Mouse (Mus musculus) A20 (cell line): ENCODE results near the gene Ppp2r5c.

Source experiments
- DNase-seq: peaks from one replicate; pipeline ENCODE4 v3.0.0-alpha.2; 2011; ENCODE audit warnings: low read depth, low spot score

The Ppp2r5c gene

DNA sequence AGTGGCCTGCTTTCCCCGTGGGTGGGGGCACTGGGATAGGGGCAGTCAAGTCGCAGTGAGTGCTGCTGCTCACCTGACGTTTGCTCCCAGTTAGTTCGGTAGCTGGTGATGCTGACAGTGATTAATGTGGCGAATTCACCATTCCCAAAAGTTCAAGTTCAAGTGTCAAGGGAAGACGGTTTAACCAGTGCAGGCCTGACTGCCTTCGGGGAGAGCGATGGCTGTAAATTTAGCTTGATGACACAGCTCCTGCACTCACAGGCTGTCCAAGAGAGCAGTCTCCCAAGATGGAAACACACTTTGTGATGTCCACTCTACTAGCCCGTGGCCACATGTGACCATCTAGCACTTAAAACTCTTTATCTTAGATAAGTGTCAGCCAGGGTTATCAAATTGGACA is 41.1 kb downstream of the Ppp2r5c start:
- DNase-seq = no peak

DNA sequence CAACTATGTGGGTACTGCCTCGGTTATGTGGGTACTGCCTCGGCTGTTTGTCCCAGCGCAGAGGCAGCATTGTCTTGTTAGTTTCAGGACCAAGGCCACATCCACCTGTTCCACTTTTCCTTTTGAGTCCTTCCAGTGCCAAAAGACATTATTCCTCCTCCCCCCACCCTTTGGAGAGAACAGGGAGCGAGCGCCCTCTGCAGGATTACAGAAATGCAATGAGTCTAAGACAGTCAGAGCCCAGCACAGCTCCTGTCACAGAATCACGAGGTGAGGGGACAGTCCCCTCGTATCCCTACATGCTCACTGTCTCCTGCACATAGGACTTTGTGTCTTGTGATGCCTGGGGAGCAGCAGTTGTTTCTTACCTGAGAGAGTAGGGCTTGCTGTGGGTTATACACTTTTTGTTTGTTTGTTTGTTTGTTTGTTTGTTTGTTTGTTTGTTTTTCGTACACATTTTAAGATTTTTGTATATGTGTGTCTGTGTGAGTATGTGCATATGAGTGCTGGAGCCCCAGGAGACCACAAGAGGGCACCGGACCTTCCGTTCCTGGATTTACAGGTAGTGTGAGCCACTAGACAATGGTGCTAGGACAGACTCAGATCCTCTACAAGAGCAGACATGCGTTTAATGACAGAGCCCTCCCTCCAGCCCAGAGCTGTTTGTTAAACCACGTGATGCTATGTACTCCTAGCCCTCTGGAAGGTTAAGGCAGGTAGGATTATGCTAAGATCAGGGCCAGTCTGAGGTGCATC is 43.2 kb downstream of the Ppp2r5c start:
- no peak for DNase-seq

DNA sequence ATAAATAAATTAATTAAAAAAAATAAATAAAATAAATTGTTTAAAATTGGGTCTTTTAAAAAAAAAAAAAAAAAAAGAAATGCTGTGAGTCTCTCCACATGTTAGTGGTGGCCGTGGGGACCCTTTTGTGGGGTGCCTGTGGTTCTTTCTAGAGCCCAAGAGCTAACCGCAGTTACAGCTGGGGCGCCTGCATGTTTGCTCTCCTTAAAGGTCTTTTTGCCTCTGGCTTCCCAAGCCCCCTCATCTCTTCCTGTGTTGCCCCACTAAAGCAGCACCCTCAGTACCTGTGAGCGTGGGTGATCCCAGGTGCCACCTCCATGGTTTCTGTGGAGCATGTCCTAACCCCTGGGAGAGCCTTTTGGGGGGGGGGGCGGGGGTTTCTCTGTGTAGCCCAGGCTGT is 45.5 kb downstream of the Ppp2r5c start:
- no peak for DNase-seq

DNA sequence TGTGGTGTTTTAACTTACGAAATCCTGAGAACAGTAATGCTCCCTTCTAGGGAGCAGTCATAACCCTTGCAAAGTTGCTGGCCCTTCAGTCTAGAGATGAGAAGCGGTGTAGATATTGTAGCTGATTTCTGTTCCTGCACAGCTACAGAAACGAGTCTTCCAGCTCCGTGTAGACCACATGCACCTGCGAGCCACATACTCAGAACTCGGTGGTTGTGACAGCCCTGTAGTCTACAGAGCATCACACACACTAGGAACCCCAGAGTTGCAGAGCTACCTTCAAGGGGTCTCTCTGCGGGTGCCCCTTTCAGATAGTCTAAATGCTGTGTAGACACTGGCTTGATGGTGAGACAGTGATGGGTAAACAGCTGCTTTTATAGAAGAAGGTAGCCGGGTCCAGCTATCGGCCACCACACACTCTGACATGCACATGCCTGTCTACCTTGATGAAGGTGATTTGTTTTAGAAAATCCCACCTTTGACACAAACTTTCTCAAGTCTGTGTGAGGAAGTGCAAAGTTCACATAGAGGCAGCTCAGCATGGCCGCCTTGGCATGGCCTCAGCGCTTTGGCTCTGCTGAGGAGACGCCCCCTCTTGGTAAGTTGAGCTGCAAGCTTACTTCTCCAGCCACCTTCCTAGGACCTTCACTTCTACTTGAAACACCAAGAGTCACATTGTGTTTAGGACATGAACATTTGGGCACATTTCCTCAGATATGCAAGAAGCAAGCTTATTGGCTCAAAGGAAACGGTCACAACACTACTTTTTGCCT is 46.9 kb downstream of the Ppp2r5c start:
- no peak for DNase-seq

DNA sequence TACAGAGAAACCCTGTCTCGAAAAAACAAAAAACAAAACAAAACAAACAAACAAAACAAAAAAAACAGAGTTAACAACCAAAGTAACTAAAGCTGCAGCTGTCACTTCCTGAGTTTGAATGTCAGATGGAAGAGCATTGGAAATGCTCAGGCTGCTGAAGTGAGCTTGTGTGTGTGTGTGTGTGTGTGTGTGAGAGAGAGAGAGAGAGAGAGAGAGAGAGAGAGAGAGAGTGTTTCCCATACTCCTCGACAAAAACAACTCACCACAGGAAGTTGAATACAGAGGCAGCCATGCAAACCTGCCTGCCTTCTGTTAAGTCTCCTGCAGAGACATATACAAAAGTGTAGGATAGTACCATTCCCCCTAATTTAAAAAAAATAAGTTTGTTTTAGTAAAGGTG is 47.9 kb downstream of the Ppp2r5c start:
- no peak for DNase-seq

DNA sequence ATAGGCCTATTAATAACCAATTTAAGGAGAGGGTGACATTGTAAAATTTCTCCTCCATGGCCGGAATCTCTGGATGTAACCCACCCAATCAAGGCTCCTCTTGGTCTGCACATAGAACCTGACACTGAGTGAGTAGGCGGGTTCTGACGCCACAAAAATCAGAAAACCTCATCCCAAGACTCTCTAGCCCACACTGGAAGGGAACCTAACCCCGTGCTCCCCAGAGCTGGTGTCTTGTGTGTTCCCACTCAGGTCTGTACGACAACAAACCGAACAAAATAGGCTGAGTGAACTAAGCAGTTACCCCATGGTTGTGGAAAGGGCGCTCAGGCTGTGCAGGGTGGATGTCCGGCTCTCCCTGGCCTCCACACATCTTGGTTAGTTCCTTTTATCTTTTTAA is 48.3 kb downstream of the Ppp2r5c start:
- no peak for DNase-seq

DNA sequence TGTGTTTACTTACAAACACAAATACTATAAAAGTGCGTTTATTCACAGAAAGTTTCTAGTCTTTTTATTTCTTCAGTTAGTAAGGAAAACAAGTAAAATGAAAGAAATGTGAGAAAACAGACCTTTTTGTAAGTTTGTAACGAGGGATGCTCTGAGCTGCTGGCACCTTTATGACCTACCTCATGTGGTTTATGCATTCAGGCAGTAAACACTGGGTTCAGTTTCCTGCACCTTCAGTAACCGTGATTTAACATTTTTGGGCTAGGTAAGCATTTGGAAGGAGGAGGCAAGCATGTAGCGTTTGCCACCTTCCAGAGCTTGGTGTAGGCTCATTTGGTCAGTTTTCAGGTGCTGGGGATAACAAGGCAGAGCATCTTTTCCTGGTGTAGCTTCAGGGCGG is 49.1 kb downstream of the Ppp2r5c start:
- no peak for DNase-seq

DNA sequence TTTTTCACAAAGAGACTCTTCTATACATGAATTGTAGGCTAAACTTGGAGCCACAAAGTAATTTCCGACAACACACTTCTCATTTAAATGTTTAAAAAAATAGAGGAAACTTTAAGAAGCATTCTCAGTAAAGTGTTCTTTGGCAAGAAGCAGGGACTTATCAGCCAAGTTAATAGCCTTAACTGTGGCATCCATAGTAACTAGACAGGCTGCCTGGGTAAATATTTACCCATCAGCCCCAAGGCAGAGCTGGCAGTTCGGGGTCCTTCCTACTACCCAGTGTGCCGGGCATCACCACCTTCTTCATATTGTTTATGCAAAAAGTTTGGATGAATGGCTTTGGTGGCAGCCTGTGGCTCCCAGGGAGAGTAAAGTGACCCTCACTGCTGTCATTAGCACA is 50.1 kb downstream of the Ppp2r5c start:
- no peak for DNase-seq

DNA sequence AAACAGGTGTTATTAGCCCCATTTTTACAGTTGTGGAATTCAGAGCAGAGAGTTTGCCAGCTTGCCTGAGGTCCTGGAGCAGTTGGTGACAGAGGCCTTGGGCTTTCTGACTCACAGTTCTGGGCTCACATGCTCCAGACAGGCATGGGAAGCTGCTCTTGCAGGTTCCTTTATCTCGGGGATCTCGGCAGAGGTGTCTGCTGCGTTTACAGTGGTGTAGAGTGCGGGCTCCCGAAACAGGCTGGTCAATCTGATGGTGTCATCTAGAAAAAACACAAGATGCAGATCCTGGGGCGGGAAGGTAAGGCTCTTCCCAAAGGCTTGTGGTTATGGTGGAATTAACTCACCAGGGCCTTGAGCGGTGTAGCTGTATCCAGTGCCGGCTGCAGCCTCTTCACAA is 50.6 kb downstream of the Ppp2r5c start:
- no peak for DNase-seq

DNA sequence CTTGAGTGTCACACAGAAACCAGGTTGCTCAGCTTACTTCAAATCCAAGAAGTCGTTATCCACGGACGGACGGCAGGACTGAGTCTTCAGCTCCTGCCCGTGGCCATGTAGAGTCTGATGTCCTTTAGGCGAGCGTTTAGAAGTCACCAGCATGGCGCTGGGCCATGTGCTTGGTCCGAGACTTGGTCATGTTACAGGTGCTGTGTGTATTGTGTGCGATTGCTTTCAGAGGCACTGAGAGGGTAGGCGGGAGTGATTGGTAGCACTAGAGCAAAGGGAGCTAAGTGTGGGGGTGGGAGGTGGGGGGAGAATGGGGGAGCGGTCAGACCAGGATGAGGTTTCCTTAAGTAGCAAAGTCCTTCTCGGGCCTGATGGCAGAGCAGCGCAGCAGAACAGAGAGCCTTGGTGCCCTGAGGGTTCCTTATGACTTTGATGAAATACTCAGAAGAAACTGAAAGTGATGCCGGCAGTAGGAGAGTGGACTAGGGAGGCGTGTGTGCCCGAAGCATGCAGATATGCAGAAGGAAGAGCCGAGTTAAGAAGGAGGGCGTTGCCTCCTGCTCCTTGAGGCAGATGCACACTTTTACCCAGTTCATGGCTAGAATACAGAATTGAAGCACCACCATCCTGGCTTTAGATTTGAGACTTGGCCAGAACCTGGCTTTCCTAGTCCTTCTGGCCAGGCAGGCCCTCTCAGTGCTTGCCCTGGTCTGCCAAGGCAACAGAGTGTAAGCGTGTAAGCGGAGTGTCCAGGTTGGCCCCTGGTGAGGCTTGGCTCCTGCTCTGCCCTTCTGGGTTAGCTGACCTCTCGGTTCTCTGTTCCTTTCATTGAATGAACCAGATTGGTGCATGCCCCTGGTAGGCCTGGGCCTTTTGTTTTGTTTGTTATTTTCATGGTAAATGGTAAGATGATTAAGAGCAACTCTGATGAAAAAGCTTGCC is 51.6 kb downstream of the Ppp2r5c start:
- no peak for DNase-seq

DNA sequence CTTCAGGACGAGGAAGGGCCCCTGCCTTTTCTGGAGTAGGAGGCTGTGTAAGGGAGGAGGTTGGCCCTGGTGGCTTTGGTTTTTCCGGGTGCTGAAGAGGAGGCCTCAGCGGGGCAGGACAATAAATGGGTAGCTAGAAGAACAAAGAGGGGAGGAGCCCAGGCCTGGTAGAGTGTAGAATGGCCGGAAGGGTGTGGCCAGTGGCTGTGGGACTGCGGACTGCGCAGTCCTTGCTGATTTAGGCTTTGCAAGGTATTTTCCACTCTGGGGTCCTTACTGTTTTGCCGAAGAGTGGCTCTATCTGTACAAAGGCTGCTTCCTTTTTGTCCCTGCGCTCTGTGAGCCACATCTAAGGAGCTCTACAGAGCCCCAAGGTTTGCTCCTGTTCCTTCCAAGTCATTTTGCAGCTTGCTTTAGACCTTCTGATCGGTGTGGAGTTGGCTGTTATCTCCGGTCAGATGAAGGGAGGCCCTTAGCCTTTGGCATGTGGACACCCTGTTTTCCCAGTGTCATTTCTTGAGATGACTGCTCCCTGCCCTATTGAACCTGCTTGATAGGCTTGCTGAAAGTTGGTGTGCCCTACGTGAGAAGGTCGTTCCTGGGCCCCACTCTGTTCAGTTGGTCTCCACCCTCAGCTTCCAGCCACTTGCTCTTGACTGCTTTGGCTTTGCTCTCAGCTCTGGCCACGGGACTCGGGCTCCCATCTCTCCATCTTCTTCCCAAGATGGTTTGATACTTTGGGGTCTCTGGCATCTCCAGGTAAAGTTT is 52.5 kb downstream of the Ppp2r5c start:
- no peak for DNase-seq

DNA sequence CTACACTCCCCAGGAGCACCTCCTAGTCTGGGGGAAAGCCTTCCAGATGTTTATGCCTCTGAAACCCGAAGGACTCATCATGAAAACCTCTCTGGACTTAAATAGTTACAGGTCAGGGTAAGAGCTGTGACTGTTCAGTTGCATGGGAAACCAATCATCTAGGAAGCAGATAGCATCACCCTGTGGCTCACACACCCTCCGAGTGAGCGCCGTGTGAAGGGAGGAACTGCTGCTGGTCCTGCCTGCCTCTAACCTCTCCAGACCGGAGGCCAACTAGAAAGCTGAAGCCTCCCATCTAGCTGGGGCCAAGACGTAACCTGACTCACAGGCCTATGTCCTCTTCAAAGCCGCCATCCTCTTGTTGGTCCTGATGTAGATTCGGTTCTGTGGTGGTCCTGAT is 53.2 kb downstream of the Ppp2r5c start:
- DNase-seq = no peak

DNA sequence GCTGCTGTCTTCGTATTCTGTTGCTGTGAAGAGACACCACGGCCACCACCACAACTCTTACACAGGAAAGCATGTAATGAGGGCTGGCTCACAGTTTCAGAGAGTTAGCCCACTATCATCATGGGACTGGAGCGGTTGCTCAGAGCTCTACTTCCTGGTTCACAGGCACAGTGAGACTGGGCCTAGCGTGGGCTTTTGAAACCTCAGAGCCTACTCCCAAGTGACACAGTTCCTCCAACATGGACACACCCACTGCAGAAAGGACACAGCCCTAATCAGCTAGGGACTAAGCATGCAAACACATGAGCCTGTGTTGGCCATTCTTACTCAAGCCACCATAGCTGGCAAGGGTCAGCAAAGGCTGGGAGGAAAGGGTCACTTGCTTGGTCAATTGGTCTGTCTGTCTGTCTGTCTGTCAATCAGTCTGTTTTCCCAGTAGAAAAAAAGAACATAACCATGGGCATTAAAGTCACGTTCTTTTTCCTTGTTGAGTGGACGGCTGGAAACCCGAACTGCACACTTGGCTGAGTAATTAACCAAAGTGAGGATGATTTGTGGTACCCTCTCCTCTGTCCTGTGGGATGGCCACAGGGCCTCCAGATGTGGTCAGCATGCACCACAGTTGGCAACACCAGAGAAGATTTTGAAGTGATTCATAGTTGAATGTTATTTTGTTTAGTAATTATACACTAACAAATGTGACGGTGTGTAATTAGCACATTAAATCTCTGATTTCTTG is 56.7 kb downstream of the Ppp2r5c start:
- peak; percentile 13 for DNase-seq

DNA sequence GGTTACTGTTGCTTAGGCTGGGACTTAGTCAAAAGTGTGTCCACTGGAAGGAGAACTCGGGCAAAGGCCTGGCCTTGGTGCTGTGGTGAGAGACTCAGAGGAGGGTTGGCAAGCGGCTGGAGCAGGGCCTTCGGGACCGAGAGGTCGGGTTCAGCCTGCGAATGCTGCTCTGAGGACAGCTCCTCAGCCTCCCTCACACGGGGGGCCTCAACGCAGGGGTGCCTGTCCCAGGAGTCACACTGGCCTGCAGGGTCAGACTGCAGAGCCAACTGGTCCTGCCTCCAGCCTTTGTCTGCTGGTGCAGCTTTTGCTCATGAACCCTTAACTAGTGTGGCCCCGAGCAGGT is 57.2 kb downstream of the Ppp2r5c start:
- DNase-seq = no peak

DNA sequence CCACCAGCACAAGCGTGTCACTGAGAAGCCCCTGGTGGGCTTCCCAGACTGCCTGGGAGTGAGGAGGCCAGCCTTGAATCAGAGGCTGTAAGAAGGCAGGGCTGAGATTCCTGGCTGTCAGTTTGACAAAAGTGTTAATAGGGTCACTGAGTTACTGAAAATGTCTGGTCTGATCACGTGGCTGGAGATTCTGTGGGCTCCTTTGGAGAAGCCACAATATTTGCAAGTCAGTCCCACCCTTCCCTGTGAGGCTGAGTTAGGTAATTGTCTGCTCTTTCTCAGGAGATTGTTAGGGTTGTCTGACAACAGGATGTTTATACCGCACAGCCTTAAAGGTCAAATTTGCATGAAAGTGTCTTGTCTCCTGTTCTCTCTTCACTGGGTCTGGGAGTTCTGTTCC is 57.9 kb downstream of the Ppp2r5c start:
- DNase-seq = peak; percentile 37

DNA sequence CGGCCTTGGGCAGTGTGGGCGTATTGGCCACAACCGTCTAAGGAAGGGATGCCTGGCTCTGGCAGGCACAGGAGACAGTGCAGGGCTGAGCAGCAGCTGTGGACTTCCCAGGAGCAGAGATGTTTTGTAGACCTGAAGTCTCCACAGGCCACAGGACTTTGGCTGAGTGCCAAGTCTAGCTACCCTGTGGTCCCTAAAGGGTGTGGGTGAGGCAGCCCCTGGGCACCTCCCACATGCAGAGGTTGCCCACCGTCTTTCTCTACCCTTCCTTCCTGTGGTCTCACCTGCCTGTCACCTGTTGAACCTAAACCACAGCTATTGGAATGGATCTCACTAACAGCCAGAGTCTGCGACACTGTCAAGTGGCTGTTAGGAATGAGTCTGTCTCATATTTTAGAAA is 59.1 kb downstream of the Ppp2r5c start:
- no peak for DNase-seq

DNA sequence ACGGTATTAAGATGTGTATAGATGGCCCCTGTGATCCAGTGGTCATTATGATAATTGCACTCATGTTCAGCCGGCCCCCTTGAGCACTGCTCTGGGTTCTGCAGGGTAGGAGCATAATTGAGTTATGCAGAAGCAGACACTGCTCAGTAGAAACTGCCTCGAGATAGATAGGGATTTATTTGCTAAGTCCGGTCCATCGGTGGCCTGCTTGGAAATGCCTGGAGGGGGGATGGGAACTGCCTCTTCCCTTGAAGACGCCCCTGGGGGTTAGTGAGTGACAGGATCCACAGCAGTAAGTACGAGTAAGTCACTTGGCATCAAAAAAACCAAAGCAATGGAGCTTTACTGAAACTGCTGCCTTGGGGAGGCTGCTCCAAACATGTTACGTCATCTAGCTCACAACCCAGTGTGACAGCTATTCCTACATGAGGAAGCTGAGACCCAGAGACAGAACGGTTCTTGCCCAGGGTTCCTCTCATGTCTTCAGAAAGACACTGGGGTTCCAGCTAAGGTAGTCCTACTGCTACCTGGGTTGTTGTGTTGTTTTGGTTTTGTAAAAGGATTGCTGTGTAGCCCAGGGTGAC is 60.9 kb downstream of the Ppp2r5c start:
- DNase-seq = no peak

DNA sequence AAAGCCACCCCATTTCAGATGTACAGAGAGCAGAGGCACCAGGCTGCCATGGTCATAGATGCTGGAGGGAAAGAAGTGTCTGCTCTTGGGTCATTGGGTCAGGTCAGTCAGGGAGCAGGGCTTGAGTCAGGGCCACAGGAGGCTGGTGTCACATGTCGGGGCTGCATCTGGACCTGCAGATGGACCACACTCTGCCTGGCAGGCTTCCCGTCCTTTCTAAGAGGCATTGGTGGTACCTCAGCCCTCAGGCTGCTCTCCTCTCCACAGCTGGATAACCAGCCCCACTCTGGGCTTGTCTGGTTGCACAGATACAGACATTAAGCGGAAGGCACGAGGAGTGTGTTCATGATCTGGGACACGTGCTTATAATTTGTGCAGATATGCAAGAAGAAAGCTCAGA is 61.8 kb downstream of the Ppp2r5c start:
- no peak for DNase-seq

DNA sequence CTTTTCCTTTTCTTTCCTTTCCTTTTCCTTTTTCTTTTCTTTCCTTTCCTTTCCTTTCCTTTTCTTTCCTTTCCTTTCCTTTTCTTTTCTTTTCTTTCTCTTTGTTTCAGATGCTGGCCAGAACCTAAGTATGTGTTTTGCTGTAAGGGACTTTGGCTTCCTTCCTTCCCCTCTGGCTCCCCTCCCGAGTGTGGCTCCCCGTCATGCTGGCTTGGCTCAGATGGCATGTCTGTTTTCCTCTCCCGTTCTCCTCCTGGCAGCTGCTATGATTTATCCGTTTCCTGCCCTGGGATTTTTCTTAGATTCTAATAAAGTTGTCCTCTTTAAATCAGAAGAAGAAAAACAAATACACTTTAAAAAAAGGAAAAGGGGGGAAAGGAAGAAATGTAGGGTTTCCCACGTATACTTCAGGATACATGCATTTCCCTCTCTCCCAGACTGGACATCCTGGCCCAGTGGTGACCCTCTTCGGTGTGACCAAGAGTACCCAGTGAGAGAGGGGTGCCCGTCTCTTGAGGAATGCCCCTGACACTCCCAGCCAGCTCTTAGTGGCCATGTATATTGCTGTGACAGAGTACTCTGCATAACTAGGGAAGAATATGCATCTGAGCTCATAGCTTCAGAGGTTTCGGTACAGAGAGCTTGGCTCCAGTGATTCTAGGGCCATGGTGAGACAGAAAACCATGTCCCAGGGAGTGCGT is 63.4 kb downstream of the Ppp2r5c start:
- DNase-seq = no peak

DNA sequence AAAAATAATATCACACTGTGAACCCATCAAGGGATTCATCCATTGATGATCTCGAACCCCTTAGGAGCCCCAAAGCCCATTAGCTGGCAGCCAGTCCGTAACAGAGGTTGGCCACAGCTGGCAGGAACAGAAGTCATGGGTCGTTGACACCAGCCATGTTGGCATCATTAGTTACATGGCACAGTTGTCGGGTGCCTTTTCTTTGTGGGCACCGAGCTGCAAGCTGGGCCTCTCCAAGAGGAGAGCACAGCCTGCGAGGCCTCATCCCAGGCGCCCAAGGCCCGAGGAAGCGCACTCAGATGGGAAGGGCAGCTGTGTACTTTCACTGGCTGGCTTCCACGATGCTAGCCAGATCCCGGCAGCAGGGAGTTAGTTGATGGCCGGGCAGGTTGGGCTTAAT is 64.3 kb downstream of the Ppp2r5c start:
- no peak for DNase-seq
